Mouse (Mus musculus) CH12.LX (cell line): ENCODE measurements around the gene Eif2d. TPM values are rescaled to one million over a fixed set of nuclear protein-coding genes. Genes with fewer than 3 reads are reported as not detected.

ENCODE experiments used
- DNase-seq: peaks from one replicate; pipeline ENCODE4 v3.0.0-alpha.2; 2013; ENCODE audit errors: extremely low read depth
- H3K27ac ChIP-seq: 2 replicates; pipeline ENCODE4 v1.5.1; 2012; ENCODE audit warnings: low read depth, mild to moderate bottlenecking, control low read depth, moderate library complexity; ENCODE audit not compliant: insufficient read depth
- H3K27me3 ChIP-seq: replicated peaks from 2 replicates; pipeline ENCODE3; 2012; ENCODE audit warnings: inconsistent platforms
- H3K36me3 ChIP-seq, 2 experiments: replicated peaks in 1 of 2; 2 replicates each; pipeline versions ENCODE3 to v1.6.1; 2012; ENCODE audit warnings: inconsistent platforms in 1 of 2, low read length in 1 of 2, mild to moderate bottlenecking in 1 of 2, mixed read lengths in 1 of 2, moderate library complexity in 1 of 2; ENCODE audit not compliant: control insufficient read depth in 1 of 2, insufficient read depth in 1 of 2
- H3K4me1 ChIP-seq, 2 experiments: 2 replicates each; pipeline ENCODE4 v1.6.1; 2012; ENCODE audit warnings: inconsistent platforms in 1 of 2, moderate library complexity in 1 of 2; ENCODE audit not compliant: insufficient read depth in 2 of 2, control insufficient read depth in 1 of 2
- H3K4me2 ChIP-seq: 2 replicates; pipeline ENCODE4 v1.6.1; 2012; ENCODE audit warnings: low read depth, mild to moderate bottlenecking, control low read depth; ENCODE audit not compliant: poor library complexity, insufficient read depth, severe bottlenecking
- H3K4me3 ChIP-seq, 3 experiments: fragments of 150-350 bp in 1 of 3; sonication (generic) in 1 of 3; replicated peaks in 1 of 3; 2 replicates each; pipeline versions ENCODE3 to v1.5.1; 2011 to 2012; ENCODE audit warnings: low read depth in 2 of 3, low read length in 2 of 3, mild to moderate bottlenecking in 2 of 3, moderate library complexity in 2 of 3, control low read depth in 1 of 3, improper control_type of control experiment in 1 of 3, inconsistent platforms in 1 of 3, mixed read lengths in 1 of 3; ENCODE audit not compliant: poor library complexity in 1 of 3
- H3K79me2 ChIP-seq: replicated peaks from 2 replicates; pipeline ENCODE4 v1.6.1; 2012; ENCODE audit warnings: mild to moderate bottlenecking, moderate library complexity; ENCODE audit not compliant: control insufficient read depth, poor library complexity, insufficient read depth, severe bottlenecking; ENCODE audit errors: extremely low read depth
- H3K9ac ChIP-seq: 2 replicates; pipeline ENCODE4 v1.6.1; 2012; ENCODE audit warnings: low read depth, mild to moderate bottlenecking, control low read depth, moderate library complexity; ENCODE audit not compliant: insufficient read depth
- H3K9me3 ChIP-seq: replicated peaks from 2 replicates; pipeline ENCODE3; 2012; ENCODE audit warnings: low read length, inconsistent platforms, mixed read lengths
- BHLHE40 ChIP-seq: IDR thresholded peaks from 2 replicates; pipeline ENCODE4 v1.6.1; 2011; ENCODE audit warnings: mild to moderate bottlenecking, low read depth, low read length, improper control_type of control experiment
- CHD1 ChIP-seq: IDR thresholded peaks from 2 replicates; pipeline ENCODE4 v1.6.1; 2012; ENCODE audit warnings: low read depth, low read length, improper control_type of control experiment, inconsistent platforms
- CHD2 ChIP-seq: IDR thresholded peaks from 2 replicates; pipeline ENCODE4 v1.6.1; 2011; ENCODE audit warnings: low read length, improper control_type of control experiment
- CTCF ChIP-seq, 2 experiments: IDR thresholded peaks in 1 of 2; conservative IDR thresholded peaks in 1 of 2; 2 replicates each; pipeline ENCODE4 v1.5.1; 2011 to 2012; ENCODE audit warnings: low read depth in 2 of 2, low read length in 2 of 2, improper control_type of control experiment in 1 of 2, inconsistent platforms in 1 of 2, mild to moderate bottlenecking in 1 of 2, moderate library complexity in 1 of 2
- E2F4 ChIP-seq: IDR thresholded peaks from 2 replicates; pipeline ENCODE4 v1.6.1; 2011; ENCODE audit warnings: low read depth, low read length, improper control_type of control experiment; ENCODE audit not compliant: insufficient replicate concordance
- ELF1 ChIP-seq: IDR thresholded peaks from 2 replicates; pipeline ENCODE4 v1.6.1; 2014; ENCODE audit warnings: low read depth, mild to moderate bottlenecking, inconsistent platforms, low read length, improper control_type of control experiment
- EP300 ChIP-seq: IDR thresholded peaks from 2 replicates; pipeline ENCODE4 v1.6.1; 2011; ENCODE audit warnings: low read length, improper control_type of control experiment
- ETS1 ChIP-seq: conservative IDR thresholded peaks from 2 replicates; pipeline ENCODE4 v1.6.1; 2012; ENCODE audit warnings: low read depth, mild to moderate bottlenecking, inconsistent platforms, low read length, improper control_type of control experiment, moderate library complexity
- GABPA ChIP-seq: IDR thresholded peaks from 2 replicates; pipeline ENCODE4 v1.6.1; 2012; ENCODE audit warnings: low read depth, low read length, improper control_type of control experiment, inconsistent platforms; ENCODE audit not compliant: insufficient replicate concordance
- HCFC1 ChIP-seq: IDR thresholded peaks from 2 replicates; pipeline ENCODE4 v1.6.1; 2012; ENCODE audit warnings: low read depth, mild to moderate bottlenecking, inconsistent platforms, low read length, improper control_type of control experiment
- IRF4 ChIP-seq: IDR thresholded peaks from 2 replicates; pipeline ENCODE4 v1.6.1; 2014; ENCODE audit warnings: low read depth, mild to moderate bottlenecking, inconsistent platforms, low read length, improper control_type of control experiment
- JUN ChIP-seq: IDR thresholded peaks from 2 replicates; pipeline ENCODE4 v1.6.1; 2011; ENCODE audit warnings: low read depth, mild to moderate bottlenecking, low read length, improper control_type of control experiment, moderate library complexity; ENCODE audit not compliant: insufficient read depth
- JUND ChIP-seq: conservative IDR thresholded peaks from 2 replicates; pipeline ENCODE4 v1.6.1; 2011; ENCODE audit warnings: low read depth, low read length, improper control_type of control experiment
- KAT2A ChIP-seq: IDR thresholded peaks from 2 replicates; pipeline ENCODE4 v1.6.1; 2012; ENCODE audit warnings: low read length, improper control_type of control experiment, inconsistent platforms; ENCODE audit not compliant: insufficient replicate concordance
- MAFK ChIP-seq: IDR thresholded peaks from 2 replicates; pipeline ENCODE4 v1.6.1; 2011; ENCODE audit warnings: low read length, improper control_type of control experiment; ENCODE audit not compliant: insufficient replicate concordance
- MAX ChIP-seq: IDR thresholded peaks from 2 replicates; pipeline ENCODE4 v1.6.1; 2011; ENCODE audit warnings: low read length, improper control_type of control experiment
- MAZ ChIP-seq: IDR thresholded peaks from 2 replicates; pipeline ENCODE4 v1.6.1; 2012; ENCODE audit warnings: low read depth, mild to moderate bottlenecking, inconsistent platforms, low read length, improper control_type of control experiment, moderate library complexity
- MEF2A ChIP-seq: IDR thresholded peaks from 2 replicates; pipeline ENCODE4 v1.6.1; 2014; ENCODE audit warnings: low read depth, mild to moderate bottlenecking, inconsistent platforms, low read length, improper control_type of control experiment, borderline replicate concordance
- MXI1 ChIP-seq: IDR thresholded peaks from 2 replicates; pipeline ENCODE4 v1.6.1; 2011; ENCODE audit warnings: mild to moderate bottlenecking, low read depth, low read length, improper control_type of control experiment
- MYC ChIP-seq: IDR thresholded peaks from 2 replicates; pipeline ENCODE4 v1.6.1; 2011; ENCODE audit warnings: low read depth, mild to moderate bottlenecking, improper control_type of control experiment, low read length
- NELFE ChIP-seq: IDR thresholded peaks from 2 replicates; pipeline ENCODE4 v1.6.1; 2011; ENCODE audit warnings: low read depth, low read length, improper control_type of control experiment
- NRF1 ChIP-seq: IDR thresholded peaks from 2 replicates; pipeline ENCODE4 v1.6.1; 2014; ENCODE audit warnings: low read depth, mild to moderate bottlenecking, inconsistent platforms, low read length, improper control_type of control experiment, moderate library complexity
- PAX5 ChIP-seq: IDR thresholded peaks from 2 replicates; pipeline ENCODE4 v1.6.1; 2012; ENCODE audit warnings: low read length, inconsistent platforms, mixed read lengths
- POLR2A ChIP-seq: IDR thresholded peaks from 2 replicates; pipeline ENCODE4 v1.6.1; 2011; ENCODE audit warnings: low read depth, mild to moderate bottlenecking, improper control_type of control experiment, low read length
- POLR2AphosphoS2 ChIP-seq: IDR thresholded peaks from 2 replicates; pipeline ENCODE4 v1.6.1; 2011; ENCODE audit warnings: low read depth, low read length, improper control_type of control experiment
- RAD21 ChIP-seq: IDR thresholded peaks from 2 replicates; pipeline ENCODE4 v1.6.1; 2011; ENCODE audit warnings: low read depth, mild to moderate bottlenecking, low read length, improper control_type of control experiment, moderate library complexity
- RCOR1 ChIP-seq: conservative IDR thresholded peaks from 2 replicates; pipeline ENCODE4 v1.6.1; 2012; ENCODE audit warnings: low read depth, mild to moderate bottlenecking, inconsistent platforms, low read length, improper control_type of control experiment
- SIN3A ChIP-seq: IDR thresholded peaks from 2 replicates; pipeline ENCODE4 v1.6.1; 2012; ENCODE audit warnings: low read length, improper control_type of control experiment, inconsistent platforms
- SMC3 ChIP-seq: IDR thresholded peaks from 2 replicates; pipeline ENCODE4 v1.6.1; 2011; ENCODE audit warnings: low read depth, low read length, improper control_type of control experiment
- TBP ChIP-seq: conservative IDR thresholded peaks from 2 replicates; pipeline ENCODE4 v1.6.1; 2011; ENCODE audit warnings: low read depth, low read length, improper control_type of control experiment
- TCF12 ChIP-seq: IDR thresholded peaks from 2 replicates; pipeline ENCODE4 v1.6.1; 2014; ENCODE audit warnings: low read depth, mild to moderate bottlenecking, inconsistent platforms, low read length, improper control_type of control experiment
- UBTF ChIP-seq: IDR thresholded peaks from 2 replicates; pipeline ENCODE4 v1.6.1; 2012; ENCODE audit warnings: low read depth, mild to moderate bottlenecking, inconsistent platforms, low read length, improper control_type of control experiment, moderate library complexity
- USF1 ChIP-seq: IDR thresholded peaks from 2 replicates; pipeline ENCODE4 v1.6.1; 2014; ENCODE audit warnings: low read depth, mild to moderate bottlenecking, inconsistent platforms, low read length, improper control_type of control experiment
- USF2 ChIP-seq: conservative IDR thresholded peaks from 2 replicates; pipeline ENCODE4 v1.6.1; 2011; ENCODE audit warnings: low read depth, low read length, improper control_type of control experiment
- ZC3H11A ChIP-seq: IDR thresholded peaks from 2 replicates; pipeline ENCODE4 v1.6.1; 2012; ENCODE audit warnings: low read depth, mild to moderate bottlenecking, inconsistent platforms, low read length, improper control_type of control experiment
- ZKSCAN1 ChIP-seq: IDR thresholded peaks from 2 replicates; pipeline ENCODE4 v1.6.1; 2012; ENCODE audit warnings: low read depth, inconsistent platforms, low read length, improper control_type of control experiment, borderline replicate concordance
- ZMIZ1 ChIP-seq: IDR thresholded peaks from 2 replicates; pipeline ENCODE4 v1.6.1; 2012; ENCODE audit warnings: low read depth, mild to moderate bottlenecking, inconsistent platforms, low read length, improper control_type of control experiment
- ZNF384 ChIP-seq: IDR thresholded peaks from 2 replicates; pipeline ENCODE4 v1.6.1; 2012; ENCODE audit warnings: low read depth, low read length, improper control_type of control experiment, inconsistent platforms
- dilution Hi-C: fragments of 300-500 bp; cut with MboI; formaldehyde crosslinking; loops from 2 replicates; pipeline ENCODE4 v1.14.3; 2020; ENCODE audit warnings: low sequenced_read_pairs; ENCODE audit not compliant: extremely low pct_unique_long_range_greater_than_20kb, extremely low pct_ligation_motif_present
- in situ Hi-C: fragments of 300-500 bp; cut with MboI; formaldehyde crosslinking; loops from 3 replicates; pipeline ENCODE4 v1.14.3; 2019; ENCODE audit warnings: low sequenced_read_pairs, low pct_ligation_motif_present, low pct_unique_long_range_greater_than_20kb, mixed read lengths
- polyA plus RNA-seq: library from polyadenylated mRNA; unstranded; fragments of >175 nt; gene quantifications from 2 replicates; pipeline ENCODE4 v1.2.1, GENCODE M21; 2012; ENCODE audit warnings: low read depth; ENCODE audit not compliant: insufficient read length
- total RNA-seq, 2 experiments: library from RNA; depleted of rRNA; stranded (reverse); fragments of 300-350 nt in 1 of 2; fragments of >200 nt in 1 of 2; gene quantifications; 2 replicates each; pipeline ENCODE4 v1.2.3; 2012 to 2014

Eif2d gene
- total RNA-seq (2012; rRNA removed) (48.8 and 53.0 TPM in 2 replicates), total RNA-seq (2014; rRNA removed) (41.0 and 46.9 TPM in 2 replicates), polyA plus RNA-seq (57.2 and 64.3 TPM in 2 replicates)

GRCm38 (mm10) chr1:131153018-131153629 is at the start of gene Eif2d:
TSS of gene Eif2d (plus strand) at chr1:131153181.
- Histone ChIP-seq H3K27ac (no peak within 1 kb of the TSS), H3K27me3 (no peaks in the 10 kb centered on the region), H3K4me2 (peak within 1 kb of the TSS; percentile 90), H3K4me1 (peaks cover under 1 to 24% of the 10 kb centered on the region in 2 experiments; a peak in 3 of 4 replicates), H3K36me3 (peaks cover 3 to 10% of the 10 kb centered on the region in 2 experiments), H3K79me2 (peaks cover 20% of the 10 kb centered on the region), H3K9me3 (no peaks in the 10 kb centered on the region), H3K9ac (peak within 1 kb of the TSS; percentile 68), H3K4me3 (peak within 1 kb of the TSS; percentile 67 to 94 (median 89))
- DNase-seq: peak; percentile 91
- in situ Hi-C loops: no loop called here
- dilution Hi-C loops: no loop called here
- TF ChIP-seq TCF12 (peak; percentile 88), PAX5 (no peak), CHD2 (no peak), BHLHE40 (no peak), TBP (0 out of 2 replicates have a peak, but pooled peaks have one; percentile 42), ZKSCAN1 (no peak), NRF1 (no peak; the same call in 1 of the 2 replicates), EP300 (no peak), UBTF (no peak), ETS1 (no peak), E2F4 (no peak), RAD21 (no peak; the same call in 1 of the 2 replicates), MXI1 (peak; percentile 80), MEF2A (0 out of 2 replicates have a peak, but pooled peaks have one; percentile 18), IRF4 (no peak), HCFC1 (peak; percentile 84), KAT2A (peak; percentile 64; the same call in 1 of the 2 replicates), JUN (no peak), CHD1 (no peak), USF2 (no peak), CTCF (conservative IDR thresholded peaks at IDR 0.05 in 1 of 2, IDR thresholded peaks at IDR 0.05 in 1 of 2; ENCODE audit: low read depth in 2 of 2, low read length in 2 of 2) (no peak), MYC (no peak; the same call in 1 of the 2 replicates), GABPA (no peak; the same call in 1 of the 2 replicates), ELF1 (peak; percentile 92), USF1 (no peak), MAZ (peak; percentile 47; the same call in 1 of the 2 replicates), SIN3A (peak; percentile 93), SMC3 (no peak), ZNF384 (no peak), JUND (no peak), MAFK (no peak), RCOR1 (no peak), ZC3H11A (no peak), POLR2A (peak; percentile 87), POLR2AphosphoS2 (peak; percentile 46; the same call in 1 of the 2 replicates), ZMIZ1 (0 out of 2 replicates have a peak, but pooled peaks have one; percentile 49), MAX (no peak), NELFE (peak; percentile 81; the same call in 1 of the 2 replicates)
